Mouse (Mus musculus): ENCODE data around the gene Ces2e.
"Not testable (repeated sequence)": the region's sequence is repeated elsewhere in the genome, so short reads cannot be mapped to it uniquely, and the experiment has no call there.

Gene Ces2e

GRCm38 (mm10) chr8:104925972-104926596 lies at the start of gene Ces2e:
TSS of gene Ces2e (plus strand) at chr8:104926260.
- no peak for DNase-seq

GRCm38 (mm10) chr8:104886223-104886926 lies 39.7 kb upstream of the Ces2e start:
- not testable (repeated sequence) for DNase-seq

GRCm38 (mm10) chr8:104901746-104902145 lies 24.3 kb upstream of the Ces2e start:
- DNase-seq = no peak

- no peak for DNase-seq
Measured at GRCm38 (mm10) chr8:104907111-104907510, 18.9 kb upstream of the Ces2e start.

GRCm38 (mm10) chr8:104909021-104909420 lies 17.0 kb upstream of the Ces2e start:
- not testable (repeated sequence) for DNase-seq

GRCm38 (mm10) chr8:104909651-104910050 lies 16.4 kb upstream of the Ces2e start:
- not testable (repeated sequence) for DNase-seq

- DNase-seq = no peak
Measured at GRCm38 (mm10) chr8:104927301-104927700, 1.2 kb downstream of the Ces2e start.

- no peak for DNase-seq
Measured at GRCm38 (mm10) chr8:104944665-104945064, 18.6 kb downstream of the Ces2e start.

GRCm38 (mm10) chr8:104947056-104947455 lies 21.0 kb downstream of the Ces2e start, which contains the start of gene Ces2f:
TSS of gene Ces2f (plus strand) at chr8:104947356.
- no peak for DNase-seq

- DNase-seq = no peak
Measured at GRCm38 (mm10) chr8:104949031-104949430, 23.0 kb downstream of the Ces2e start.

- no peak for DNase-seq
Measured at GRCm38 (mm10) chr8:104961537-104961961, 35.5 kb downstream of the Ces2e start, which contains the start of gene Ces2g. TSS of gene Ces2g (plus strand) at chr8:104961718.

GRCm38 (mm10) chr8:104962229-104962901 lies 36.3 kb downstream of the Ces2e start:
- no peak for DNase-seq

- DNase-seq = no peak
Measured at GRCm38 (mm10) chr8:104963375-104963894, 37.4 kb downstream of the Ces2e start.

GRCm38 (mm10) chr8:104984126-104984525 lies 58.1 kb downstream of the Ces2e start:
- DNase-seq = no peak
